Mouse (Mus musculus) limb, embryonic 10.5 days (tissue): ENCODE results near the gene Sugp2. TPM values are rescaled to one million over a fixed set of nuclear protein-coding genes. Genes with fewer than 3 reads are reported as not detected.

Experiments used
- polyA plus RNA-seq: library from polyadenylated mRNA; unstranded; fragments of >200 nt; fragmentation: Nextera tagmentation; extraction: Ambion mirVana; gene quantifications from 2 replicates; pipeline ENCODE4 v1.2.1, GENCODE M21; 2016

Sugp2 gene
- polyA plus RNA-seq, 1 experiment from 2014 or later, result 51.4 TPM

Other genes starting within 250 kb of the Sugp2 start
- 58.9 and 69.2 TPM in 2 replicates for gene Gatad2a, start 237.8 kb upstream of the Sugp2 start, polyA plus RNA-seq
- gene Mau2, start 191.5 kb upstream of the Sugp2 start, polyA plus RNA-seq, result 59.5 and 66.7 TPM in 2 replicates
- 53.5 and 60.7 TPM in 2 replicates for gene Sugp1, start 191.4 kb upstream of the Sugp2 start, polyA plus RNA-seq
- gene Tm6sf2, start 161.3 kb upstream of the Sugp2 start, polyA plus RNA-seq, result 0.59 and 0.73 TPM in 2 replicates
- gene Hapln4, start 150.8 kb upstream of the Sugp2 start, polyA plus RNA-seq, result 0.04 TPM in 1 of 2 replicates, not detected in the other
- 0.29 and 0.61 TPM in 2 replicates for gene Ncan, start 113.4 kb upstream of the Sugp2 start, polyA plus RNA-seq
- gene Nr2c2ap, start 102.9 kb upstream of the Sugp2 start, polyA plus RNA-seq, result 29.6 and 35.9 TPM in 2 replicates
- 20.1 and 27.9 TPM in 2 replicates for gene Rfxank, start 95.1 kb upstream of the Sugp2 start, polyA plus RNA-seq
- gene Borcs8, start 94.7 kb upstream of the Sugp2 start, polyA plus RNA-seq, result 45.3 and 49.8 TPM in 2 replicates
- gene Mef2b, start 94.5 kb upstream of the Sugp2 start, polyA plus RNA-seq, result 0.29 and 0.60 TPM in 2 replicates
- gene Tmem161a, start 61.9 kb upstream of the Sugp2 start, polyA plus RNA-seq, result 79.8 and 85.0 TPM in 2 replicates
- gene Slc25a42, start 21.9 kb upstream of the Sugp2 start, polyA plus RNA-seq, result 2.8 and 3.6 TPM in 2 replicates
- 26.8 and 27.6 TPM in 2 replicates for gene Armc6, start 240 bp downstream of the Sugp2 start, polyA plus RNA-seq
- 139 and 151 TPM in 2 replicates for gene Homer3, start 48.6 kb downstream of the Sugp2 start, polyA plus RNA-seq
- gene Ddx49, start 68.3 kb downstream of the Sugp2 start, polyA plus RNA-seq, result 58.9 and 59.4 TPM in 2 replicates
- 293 and 321 TPM in 2 replicates for gene Cope, start 68.3 kb downstream of the Sugp2 start, polyA plus RNA-seq
- gene Cers1, start 81.5 kb downstream of the Sugp2 start, polyA plus RNA-seq, result 3.2 and 4.6 TPM in 2 replicates
- 7.9 and 13.8 TPM in 2 replicates for gene Gdf1, start 95.6 kb downstream of the Sugp2 start, polyA plus RNA-seq
- 25.6 and 26.7 TPM in 2 replicates for gene Upf1, start 119.1 kb downstream of the Sugp2 start, polyA plus RNA-seq
- gene Comp, start 139.3 kb downstream of the Sugp2 start, polyA plus RNA-seq, result 0.08 and 0.35 TPM in 2 replicates
- gene Crtc1, start 205.4 kb downstream of the Sugp2 start, polyA plus RNA-seq, result 20.1 and 23.2 TPM in 2 replicates
- 24.1 and 29.0 TPM in 2 replicates for gene Klhl26, start 242.7 kb downstream of the Sugp2 start, polyA plus RNA-seq